Mouse (Mus musculus): ENCODE data around the gene Cpne7. TPM values are rescaled to one million over a fixed set of nuclear protein-coding genes. Genes with fewer than 3 reads are reported as not detected.

The Cpne7 gene
- polyA plus RNA-seq, 1 experiment from 2014 or later: 0.34 TPM

DNA sequence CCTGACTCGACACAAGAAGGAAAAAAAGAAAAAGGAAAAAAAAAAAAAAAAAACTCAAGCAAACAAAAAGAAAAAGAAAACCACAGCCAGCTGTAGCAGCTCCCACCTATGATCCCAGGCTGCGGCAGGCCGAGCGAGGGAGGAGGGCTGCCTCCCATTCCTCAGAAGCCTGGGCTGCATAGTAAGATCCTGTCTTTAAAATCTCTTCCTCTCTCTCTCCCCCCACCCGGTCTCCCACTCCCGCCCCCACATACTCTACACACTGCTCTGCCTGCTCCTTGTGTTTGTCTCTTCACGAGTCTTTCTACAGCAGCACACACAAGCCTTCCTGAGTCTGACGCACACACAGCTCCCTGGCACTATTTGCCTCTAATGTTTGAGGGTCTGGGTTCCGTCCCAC lies 4.9 kb downstream of the Cpne7 start:
- ATAC-seq (replicated peaks; ENCODE audit: insufficient number of reproducible peaks, low FRiP score, low TSS enrichment, low read depth): no peak
- no peaks in the 10 kb centered on the region for H3K36me3 ChIP-seq (replicated peaks; ENCODE audit: control insufficient read depth, insufficient read depth, low read depth, low read length)
- H3K9ac ChIP-seq (replicated peaks; ENCODE audit: low read length): no peak overlapping the region
- no peak overlapping the region for H3K4me2 ChIP-seq (ENCODE audit: low read depth, low read length)
- H3K4me3 ChIP-seq (ENCODE audit: low read depth, low read length): no peak overlapping the region
- DNase-seq (ENCODE audit: low spot score): no peak
- H3K9me3 ChIP-seq (replicated peaks; ENCODE audit: control insufficient read depth, low read length): no peaks in the 10 kb centered on the region
- H3K27me3 ChIP-seq (ENCODE audit: control insufficient read depth, insufficient read depth, low read length): peaks cover 23% of the 10 kb centered on the region
- H3K27ac ChIP-seq (replicated peaks; ENCODE audit: low read depth, low read length): no peak overlapping the region
- H3K4me1 ChIP-seq (ENCODE audit: control insufficient read depth, insufficient read depth, low read length): peaks cover 7% of the 10 kb centered on the region
- WGBS: 70% methylated on average over 9 of the region's 9 CpGs

DNA sequence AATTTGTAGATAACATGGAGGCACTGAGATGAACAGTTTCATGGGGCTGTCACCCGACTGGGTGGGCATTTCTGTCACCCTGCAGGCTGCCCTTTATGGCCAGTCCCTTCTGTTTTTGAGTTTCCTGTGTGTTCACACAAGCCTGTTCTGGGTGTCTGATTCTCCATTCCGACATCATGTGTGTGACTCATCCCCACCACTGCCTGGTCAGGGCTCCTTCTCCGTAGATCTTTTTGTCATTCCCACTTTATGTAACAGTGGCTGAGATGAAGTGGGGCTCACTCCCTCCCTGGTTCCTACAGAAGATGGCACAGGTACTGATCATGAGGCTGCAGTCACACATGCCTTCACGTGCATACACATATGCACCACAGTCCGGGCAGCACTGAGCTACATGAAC lies 5.5 kb downstream of the Cpne7 start:
- DNase-seq (ENCODE audit: low spot score) (no peak), ATAC-seq (replicated peaks; ENCODE audit: insufficient number of reproducible peaks, low FRiP score, low TSS enrichment, low read depth) (no peak)
- Histone ChIP-seq H3K9ac (replicated peaks; ENCODE audit: low read length) (no peak overlapping the region), H3K36me3 (replicated peaks; ENCODE audit: control insufficient read depth, insufficient read depth, low read depth, low read length) (no peaks in the 10 kb centered on the region), H3K9me3 (replicated peaks; ENCODE audit: control insufficient read depth, low read length) (no peaks in the 10 kb centered on the region), H3K27ac (replicated peaks; ENCODE audit: low read depth, low read length) (no peak overlapping the region), H3K4me1 (ENCODE audit: control insufficient read depth, insufficient read depth, low read length) (peaks cover 2% of the 10 kb centered on the region; the same call in 1 of the 2 replicates), H3K4me2 (ENCODE audit: low read depth, low read length) (no peak overlapping the region), H3K27me3 (ENCODE audit: control insufficient read depth, insufficient read depth, low read length) (peaks cover 17% of the 10 kb centered on the region), H3K4me3 (ENCODE audit: low read depth, low read length) (no peak overlapping the region)
- 81% methylated on average over 5 of the region's 5 CpGs for WGBS

DNA sequence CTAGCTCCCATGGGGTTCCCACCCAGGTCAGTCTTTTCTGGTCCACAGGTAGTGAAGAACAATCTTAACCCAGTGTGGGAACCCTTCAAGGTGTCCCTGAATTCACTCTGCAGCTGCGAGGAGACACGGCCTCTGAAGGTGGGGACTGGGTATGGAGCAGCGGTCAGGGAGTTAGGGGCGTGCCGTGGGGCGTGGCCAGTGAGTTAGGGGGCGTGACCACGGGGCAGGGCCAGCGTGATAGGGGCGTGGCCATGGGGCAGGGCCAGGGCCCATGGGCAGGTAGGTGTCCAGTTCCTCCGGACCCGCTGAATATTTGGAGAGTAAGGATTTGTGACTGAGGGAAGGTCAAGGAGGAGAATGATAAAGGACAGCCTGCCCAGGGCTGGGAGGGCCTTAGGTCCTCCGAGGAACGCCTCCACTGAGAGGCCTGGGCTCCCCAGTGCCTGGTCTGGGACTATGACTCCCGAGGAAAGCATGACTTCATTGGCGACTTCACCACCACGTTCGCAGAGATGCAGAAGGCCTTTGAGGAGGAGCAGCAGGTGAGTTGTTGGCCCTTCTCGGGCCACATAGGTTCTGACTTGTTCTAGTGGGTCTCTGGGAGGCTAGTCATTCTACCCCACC lies 9.1 kb downstream of the Cpne7 start:
- Histone ChIP-seq H3K27ac (replicated peaks; ENCODE audit: low read depth, low read length) (no peak overlapping the region), H3K9ac (replicated peaks; ENCODE audit: low read length) (no peak overlapping the region), H3K4me3 (ENCODE audit: low read depth, low read length) (no peak overlapping the region), H3K27me3 (ENCODE audit: control insufficient read depth, insufficient read depth, low read length) (no peaks in the 10 kb centered on the region), H3K4me1 (ENCODE audit: control insufficient read depth, insufficient read depth, low read length) (no peaks in the 10 kb centered on the region), H3K9me3 (replicated peaks; ENCODE audit: control insufficient read depth, low read length) (no peaks in the 10 kb centered on the region), H3K4me2 (ENCODE audit: low read depth, low read length) (peak overlapping the region; percentile 7; the same call in 1 of the 2 replicates), H3K36me3 (replicated peaks; ENCODE audit: control insufficient read depth, insufficient read depth, low read depth, low read length) (no peaks in the 10 kb centered on the region)
- 4% methylated on average over 19 of the region's 19 CpGs for WGBS
- ATAC-seq (replicated peaks; ENCODE audit: insufficient number of reproducible peaks, low FRiP score, low TSS enrichment, low read depth) (peak; percentile 30; the same call in 1 of the 2 replicates), DNase-seq (ENCODE audit: low spot score) (no peak)

DNA sequence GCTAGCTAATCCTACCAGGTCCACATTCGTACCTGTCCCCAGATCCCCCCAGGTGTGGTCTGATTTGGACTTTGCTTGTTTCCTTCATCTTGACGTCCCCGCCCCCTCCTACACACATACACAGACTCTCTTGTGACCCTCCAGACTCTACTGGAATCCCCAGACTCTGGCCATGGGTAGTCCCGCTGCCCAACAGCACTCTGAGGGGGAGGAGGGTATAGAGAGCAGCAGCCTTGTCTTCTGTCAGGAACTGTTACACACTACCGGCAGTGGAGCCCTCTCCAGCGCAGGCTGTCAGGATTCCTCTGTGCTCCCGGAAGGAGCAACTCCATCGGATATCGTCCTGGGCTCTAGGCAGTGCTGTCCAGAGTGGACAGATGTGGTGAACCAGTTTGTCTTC lies 13.9 kb downstream of the Cpne7 start:
- WGBS: 76% methylated on average over 9 of the region's 9 CpGs
- DNase-seq (ENCODE audit: low spot score) (no peak), ATAC-seq (replicated peaks; ENCODE audit: insufficient number of reproducible peaks, low FRiP score, low TSS enrichment, low read depth) (no peak)
- Histone ChIP-seq H3K36me3 (replicated peaks; ENCODE audit: control insufficient read depth, insufficient read depth, low read depth, low read length) (no peaks in the 10 kb centered on the region), H3K9me3 (replicated peaks; ENCODE audit: control insufficient read depth, low read length) (no peaks in the 10 kb centered on the region), H3K27ac (replicated peaks; ENCODE audit: low read depth, low read length) (no peak overlapping the region), H3K4me1 (ENCODE audit: control insufficient read depth, insufficient read depth, low read length) (no peaks in the 10 kb centered on the region), H3K27me3 (ENCODE audit: control insufficient read depth, insufficient read depth, low read length) (no peaks in the 10 kb centered on the region), H3K9ac (replicated peaks; ENCODE audit: low read length) (no peak overlapping the region), H3K4me2 (ENCODE audit: low read depth, low read length) (no peak overlapping the region), H3K4me3 (ENCODE audit: low read depth, low read length) (no peak overlapping the region)

DNA sequence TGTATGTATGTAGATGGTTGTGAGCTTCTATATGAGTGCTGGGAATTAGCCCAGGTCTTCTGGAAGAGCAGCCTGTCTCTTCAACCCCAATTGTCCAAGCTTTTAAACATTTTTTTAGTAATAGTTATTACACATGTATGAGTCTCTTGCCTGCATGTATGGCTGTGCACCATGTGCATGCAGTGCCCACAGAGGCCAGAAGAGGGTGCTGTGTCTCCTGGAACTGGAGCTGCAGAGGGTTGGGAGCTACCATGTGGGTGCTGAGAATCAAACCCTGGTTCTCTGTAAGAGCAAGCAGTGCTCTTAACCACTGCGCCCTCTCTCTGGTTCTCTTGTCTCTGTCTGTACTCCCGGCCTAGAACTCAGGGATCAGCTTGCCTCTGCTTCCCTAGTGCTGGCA lies 15.8 kb downstream of the Cpne7 start:
- no peak for ATAC-seq (replicated peaks; ENCODE audit: insufficient number of reproducible peaks, low FRiP score, low TSS enrichment, low read depth)
- no peaks in the 10 kb centered on the region for H3K27me3 ChIP-seq (ENCODE audit: control insufficient read depth, insufficient read depth, low read length)
- H3K4me3 ChIP-seq (ENCODE audit: low read depth, low read length): no peak overlapping the region
- DNase-seq (ENCODE audit: low spot score): no peak
- no peaks in the 10 kb centered on the region for H3K9me3 ChIP-seq (replicated peaks; ENCODE audit: control insufficient read depth, low read length)
- no peaks in the 10 kb centered on the region for H3K36me3 ChIP-seq (replicated peaks; ENCODE audit: control insufficient read depth, insufficient read depth, low read depth, low read length)
- no peaks in the 10 kb centered on the region for H3K4me1 ChIP-seq (ENCODE audit: control insufficient read depth, insufficient read depth, low read length)
- 91% methylated on average over 2 of the region's 2 CpGs for WGBS
- no peak overlapping the region for H3K27ac ChIP-seq (replicated peaks; ENCODE audit: low read depth, low read length)
- H3K9ac ChIP-seq (replicated peaks; ENCODE audit: low read length): no peak overlapping the region
- H3K4me2 ChIP-seq (ENCODE audit: low read depth, low read length): no peak overlapping the region

DNA sequence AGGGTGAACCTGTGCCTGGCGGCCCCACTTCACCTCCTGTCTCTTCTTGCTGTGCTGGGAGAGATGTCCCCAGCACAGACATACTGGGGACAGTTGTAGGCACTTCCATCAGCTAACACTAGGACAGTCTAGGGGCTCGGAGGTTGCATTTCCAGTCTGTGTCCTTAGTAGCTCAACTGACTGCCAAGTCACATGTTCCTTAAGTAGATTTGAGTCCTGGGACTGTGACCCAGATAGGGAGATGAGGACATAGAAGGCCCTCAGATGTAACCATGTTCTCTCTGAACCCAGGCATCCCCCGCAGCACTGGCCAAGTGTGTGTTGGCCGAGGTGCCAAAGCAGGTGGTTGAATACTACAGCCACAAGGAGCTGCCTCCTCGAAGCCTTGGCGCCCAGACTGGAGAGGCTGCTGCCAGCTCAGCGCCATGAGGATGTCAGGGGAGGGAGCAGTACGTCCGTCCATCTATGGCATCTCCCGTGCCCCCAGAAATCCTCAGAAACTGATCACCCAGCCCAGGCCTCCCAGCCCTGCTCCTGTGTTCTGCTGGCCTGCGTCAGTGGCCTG lies 17.1 kb downstream of the Cpne7 start:
- H3K4me1 ChIP-seq (ENCODE audit: control insufficient read depth, insufficient read depth, low read length): no peaks in the 10 kb centered on the region
- no peak for DNase-seq (ENCODE audit: low spot score)
- WGBS: 83% methylated on average over 11 of the region's 11 CpGs
- no peak overlapping the region for H3K9ac ChIP-seq (replicated peaks; ENCODE audit: low read length)
- no peaks in the 10 kb centered on the region for H3K27me3 ChIP-seq (ENCODE audit: control insufficient read depth, insufficient read depth, low read length)
- ATAC-seq (replicated peaks; ENCODE audit: insufficient number of reproducible peaks, low FRiP score, low TSS enrichment, low read depth): no peak
- H3K9me3 ChIP-seq (replicated peaks; ENCODE audit: control insufficient read depth, low read length): no peaks in the 10 kb centered on the region
- H3K36me3 ChIP-seq (replicated peaks; ENCODE audit: control insufficient read depth, insufficient read depth, low read depth, low read length): no peaks in the 10 kb centered on the region
- H3K27ac ChIP-seq (replicated peaks; ENCODE audit: low read depth, low read length): no peak overlapping the region
- H3K4me2 ChIP-seq (ENCODE audit: low read depth, low read length): no peak overlapping the region
- no peak overlapping the region for H3K4me3 ChIP-seq (ENCODE audit: low read depth, low read length)

DNA sequence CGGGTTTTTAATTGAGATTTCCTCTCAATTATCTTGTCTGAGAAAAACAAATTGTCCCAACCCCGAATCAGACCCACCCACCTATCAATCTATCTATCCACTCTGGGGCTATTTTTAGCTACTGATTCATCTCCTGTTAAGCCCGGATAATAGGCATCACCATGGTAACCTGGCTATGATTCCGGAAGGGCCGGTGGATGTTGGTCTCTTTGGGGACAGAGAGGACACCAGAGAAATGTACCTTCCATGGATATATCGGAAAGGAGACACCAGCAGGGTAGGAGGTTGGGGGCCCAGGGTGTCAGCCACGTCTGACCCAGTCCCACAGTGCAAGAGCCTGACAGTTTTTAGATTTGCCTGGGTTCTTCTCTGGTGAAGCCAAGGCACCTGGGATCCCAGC lies 18.2 kb downstream of the Cpne7 start:
- H3K4me1 ChIP-seq (ENCODE audit: control insufficient read depth, insufficient read depth, low read length): no peaks in the 10 kb centered on the region
- no peak for DNase-seq (ENCODE audit: low spot score)
- no peak overlapping the region for H3K4me2 ChIP-seq (ENCODE audit: low read depth, low read length)
- H3K27me3 ChIP-seq (ENCODE audit: control insufficient read depth, insufficient read depth, low read length): no peaks in the 10 kb centered on the region
- ATAC-seq (replicated peaks; ENCODE audit: insufficient number of reproducible peaks, low FRiP score, low TSS enrichment, low read depth): no peak
- no peak overlapping the region for H3K9ac ChIP-seq (replicated peaks; ENCODE audit: low read length)
- WGBS: 21% methylated on average over 7 of the region's 7 CpGs
- no peaks in the 10 kb centered on the region for H3K36me3 ChIP-seq (replicated peaks; ENCODE audit: control insufficient read depth, insufficient read depth, low read depth, low read length)
- H3K4me3 ChIP-seq (ENCODE audit: low read depth, low read length): no peak overlapping the region
- H3K27ac ChIP-seq (replicated peaks; ENCODE audit: low read depth, low read length): no peak overlapping the region
- no peaks in the 10 kb centered on the region for H3K9me3 ChIP-seq (replicated peaks; ENCODE audit: control insufficient read depth, low read length)

DNA sequence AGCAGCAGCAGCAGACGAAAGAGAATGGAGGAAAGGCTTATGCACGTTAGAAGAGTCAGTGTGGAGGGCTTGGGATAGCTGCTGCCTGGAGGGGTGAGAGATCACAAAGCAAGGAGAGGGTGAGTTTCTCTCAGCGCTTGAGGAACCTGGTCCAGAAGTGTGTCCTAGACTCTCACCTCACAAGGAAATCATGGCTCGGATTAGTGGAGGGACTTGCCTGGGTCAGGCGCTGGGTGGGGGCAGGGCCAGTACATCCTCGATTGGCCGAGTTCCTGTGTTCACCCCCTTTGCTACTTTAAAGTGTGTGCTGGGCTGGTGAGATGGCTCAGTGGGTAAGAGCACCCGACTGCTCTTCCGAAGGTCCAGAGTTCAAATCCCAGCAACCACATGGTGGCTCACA lies 18.6 kb downstream of the Cpne7 start:
- Histone ChIP-seq H3K27me3 (ENCODE audit: control insufficient read depth, insufficient read depth, low read length) (no peaks in the 10 kb centered on the region), H3K36me3 (replicated peaks; ENCODE audit: control insufficient read depth, insufficient read depth, low read depth, low read length) (no peaks in the 10 kb centered on the region), H3K4me3 (ENCODE audit: low read depth, low read length) (no peak overlapping the region), H3K9me3 (replicated peaks; ENCODE audit: control insufficient read depth, low read length) (no peaks in the 10 kb centered on the region), H3K4me2 (ENCODE audit: low read depth, low read length) (no peak overlapping the region), H3K27ac (replicated peaks; ENCODE audit: low read depth, low read length) (no peak overlapping the region), H3K9ac (replicated peaks; ENCODE audit: low read length) (no peak overlapping the region), H3K4me1 (ENCODE audit: control insufficient read depth, insufficient read depth, low read length) (no peaks in the 10 kb centered on the region)
- 43% methylated on average over 9 of the region's 9 CpGs for WGBS
- DNase-seq (ENCODE audit: low spot score) (no peak), ATAC-seq (replicated peaks; ENCODE audit: insufficient number of reproducible peaks, low FRiP score, low TSS enrichment, low read depth) (no peak)
